Mouse (Mus musculus): ENCODE measurements around the gene 2610528A11Rik. TPM values are rescaled to one million over a fixed set of nuclear protein-coding genes. Genes with fewer than 3 reads are reported as not detected.
"Not testable (repeated sequence)": the region's sequence is repeated elsewhere in the genome, so short reads cannot be mapped to it uniquely, and the experiment has no call there.

Gene 2610528A11Rik
- 1 to 10 TPM in 1 of 2 experiments, not detected in 1; 1.1 TPM for polyA plus RNA-seq (2017; shearing (Covaris generic))

GRCm38 (mm10) chr14:37113922-37114321, at the start of gene 2610528A11Rik:
Gene 2610528A11Rik, minus strand, starts transcription at chr14:37114022.
- ATAC-seq: no peak

- ATAC-seq: no peak
Observed at GRCm38 (mm10) chr14:37163277-37163956, 49.6 kb upstream of the 2610528A11Rik start.

GRCm38 (mm10) chr14:37154391-37154790, 40.6 kb upstream of the 2610528A11Rik start:
- ATAC-seq: no peak

- ATAC-seq: no peak
Observed at GRCm38 (mm10) chr14:37139051-37139710, 25.4 kb upstream of the 2610528A11Rik start.

GRCm38 (mm10) chr14:37137596-37137995, 23.8 kb upstream of the 2610528A11Rik start:
- not testable (repeated sequence) for ATAC-seq

GRCm38 (mm10) chr14:37136110-37136509, 22.3 kb upstream of the 2610528A11Rik start:
- ATAC-seq: no peak

- no peak for ATAC-seq
Observed at GRCm38 (mm10) chr14:37135671-37136070, 21.8 kb upstream of the 2610528A11Rik start.

- ATAC-seq: peak; percentile 95
Observed at GRCm38 (mm10) chr14:37135127-37135593, 21.3 kb upstream of the 2610528A11Rik start, which contains the start of gene Ghitm. Gene Ghitm, minus strand, starts transcription at chr14:37135272.

- ATAC-seq: peak; percentile 22
Observed at GRCm38 (mm10) chr14:37134304-37135126, 20.7 kb upstream of the 2610528A11Rik start.

- peak; percentile 78 for ATAC-seq
Observed at GRCm38 (mm10) chr14:37127652-37128051, 13.8 kb upstream of the 2610528A11Rik start.

GRCm38 (mm10) chr14:37119233-37119632, 5.4 kb upstream of the 2610528A11Rik start:
- ATAC-seq: no peak

- ATAC-seq: no peak
Observed at GRCm38 (mm10) chr14:37112931-37113330, 891 bp downstream of the 2610528A11Rik start.

GRCm38 (mm10) chr14:37111371-37111770, 2.5 kb downstream of the 2610528A11Rik start:
- ATAC-seq: no peak

- ATAC-seq: no peak
Observed at GRCm38 (mm10) chr14:37110456-37110855, 3.4 kb downstream of the 2610528A11Rik start.

- ATAC-seq: no peak
Observed at GRCm38 (mm10) chr14:37109975-37110374, 3.8 kb downstream of the 2610528A11Rik start.

- no peak for ATAC-seq
Observed at GRCm38 (mm10) chr14:37109460-37109859, 4.4 kb downstream of the 2610528A11Rik start.

GRCm38 (mm10) chr14:37105846-37106245, 8.0 kb downstream of the 2610528A11Rik start:
- no peak for ATAC-seq

GRCm38 (mm10) chr14:37104747-37105146, 9.1 kb downstream of the 2610528A11Rik start:
- ATAC-seq: no peak

GRCm38 (mm10) chr14:37102484-37102883, 11.3 kb downstream of the 2610528A11Rik start:
- no peak for ATAC-seq

- no peak for ATAC-seq
Observed at GRCm38 (mm10) chr14:37101531-37101930, 12.3 kb downstream of the 2610528A11Rik start.

GRCm38 (mm10) chr14:37097956-37098530, 15.8 kb downstream of the 2610528A11Rik start, which contains the start of gene Cdhr1:
Gene Cdhr1, minus strand, starts transcription at chr14:37098347.
- no peak for ATAC-seq

- no peak for ATAC-seq
Observed at GRCm38 (mm10) chr14:37095556-37095955, 18.3 kb downstream of the 2610528A11Rik start.

All from CD4-positive, CD25-positive, alpha-beta regulatory T cell, adult 4 months (primary cell).